Mouse (Mus musculus) Patski (cell line): ENCODE data around the gene Cep350. TPM values are rescaled to one million over a fixed set of nuclear protein-coding genes. Genes with fewer than 3 reads are reported as not detected.

Source experiments
- ATAC-seq: fragments of 100-300 bp; one replicate; pipeline ENCODE4 v1.8.0; 2021
- CTCF ChIA-PET: fragments of 350-600 bp; sonication (Branson Sonifier 250); formaldehyde crosslinking; loops from one replicate; lab custom pipeline; 2022; ENCODE audit warnings: inconsistent platforms; lab: Charles Lee
- POLR2A ChIA-PET: fragments of 350-600 bp; sonication (Branson Sonifier 250); formaldehyde crosslinking; loops from one replicate; lab custom pipeline; 2022; ENCODE audit warnings: antibody characterized with exemption, inconsistent platforms; lab: Charles Lee
- DNase-seq: peaks from one replicate; pipeline ENCODE4 v3.0.0-alpha.2; 2011; ENCODE audit warnings: low read depth, low spot score
- H3K27me3 ChIP-seq: fragments of 371-371 bp; one replicate; pipeline ENCODE4 v1.5.1; 2021
- CTCF ChIP-seq: fragments of 100-300 bp; IDR thresholded peaks from one replicate; pipeline ENCODE4 v1.5.1; 2021
- in situ Hi-C: fragments of 300-500 bp; cut with MboI; formaldehyde crosslinking; loops from 3 replicates; pipeline ENCODE4 v1.11.1; 2018; ENCODE audit warnings: low pct_unique_long_range_greater_than_20kb, mixed read lengths
- polyA plus RNA-seq: library from polyadenylated mRNA; unstranded; gene quantifications from one replicate; pipeline ENCODE4 v1.2.3, GENCODE M21; 2021

Cep350 gene
- polyA plus RNA-seq, 1 experiment from 2014 or later: 13.3 TPM

DNA sequence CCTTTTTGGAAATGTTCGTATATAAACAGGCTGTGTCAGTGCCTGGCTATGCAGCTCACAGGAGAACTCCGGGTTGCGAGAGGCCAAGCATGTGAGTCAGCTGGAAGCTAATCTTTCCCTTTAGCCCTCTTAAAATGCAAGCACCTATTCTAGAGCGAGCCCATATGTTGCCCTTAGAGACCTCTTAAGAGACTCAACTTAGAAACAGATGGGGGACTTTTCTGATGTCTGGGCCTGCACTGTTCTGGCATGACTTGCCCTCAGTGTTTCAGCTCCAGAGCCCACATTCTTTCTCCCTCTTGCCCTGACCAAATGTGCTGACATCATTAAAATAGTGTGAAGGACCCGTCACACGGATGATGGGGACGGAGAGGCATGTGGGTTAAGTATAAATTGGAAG lies 162.4 kb downstream of the Cep350 start:
- in situ Hi-C loops: no loop called here
- H3K27me3 ChIP-seq: no peaks in the 10 kb centered on the region
- ATAC-seq (no peak), DNase-seq (no peak)
- ChIA-PET POLR2A (interaction anchor here (0.6 kb wide), 1 partner anchor 8 kb away, joined by 3 read pairs; no protein-coding TSS in a partner anchor), CTCF (interaction anchor here (2.2 kb wide), 1 partner anchor 23 kb away, joined by 7 read pairs; no protein-coding TSS in a partner anchor)
- TF ChIP-seq CTCF: no peak

- no peak for DNase-seq
- no peak for ATAC-seq
- no peak for TF ChIP-seq CTCF
- H3K27me3 ChIP-seq: no peaks in the 10 kb centered on the region
- ChIA-PET POLR2A (no interaction called here), CTCF (interaction anchor here (2.2 kb wide), 1 partner anchor 22 kb away, joined by 7 read pairs; no protein-coding TSS in a partner anchor)
- in situ Hi-C loops: no loop called here
Observed at GRCm38 (mm10) chr1:155809706-155810442, 163.2 kb downstream of the Cep350 start.

DNA sequence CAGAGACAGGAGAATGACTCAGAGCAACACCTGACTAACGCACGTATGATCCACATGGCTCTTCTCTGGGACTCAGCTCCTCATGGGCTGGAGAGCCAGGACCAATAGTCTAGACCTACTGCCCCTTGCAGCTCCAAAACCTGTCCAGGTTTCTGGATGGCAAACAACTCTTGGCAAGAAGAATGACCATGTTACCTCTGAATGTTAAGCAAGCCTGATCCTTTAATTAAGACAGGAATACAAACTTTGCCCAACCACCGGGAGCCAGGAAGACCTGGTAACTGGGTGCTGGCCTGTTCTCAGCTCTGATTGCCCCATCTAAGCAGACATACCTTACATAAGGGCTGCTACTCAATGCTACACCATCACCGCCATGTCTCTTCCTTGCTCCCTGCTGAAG lies 164.8 kb downstream of the Cep350 start:
- ChIA-PET POLR2A (no interaction called here), CTCF (no interaction called here)
- ATAC-seq (no peak), DNase-seq (no peak)
- no peak for TF ChIP-seq CTCF
- no peaks in the 10 kb centered on the region for H3K27me3 ChIP-seq
- in situ Hi-C loops: no loop called here

DNA sequence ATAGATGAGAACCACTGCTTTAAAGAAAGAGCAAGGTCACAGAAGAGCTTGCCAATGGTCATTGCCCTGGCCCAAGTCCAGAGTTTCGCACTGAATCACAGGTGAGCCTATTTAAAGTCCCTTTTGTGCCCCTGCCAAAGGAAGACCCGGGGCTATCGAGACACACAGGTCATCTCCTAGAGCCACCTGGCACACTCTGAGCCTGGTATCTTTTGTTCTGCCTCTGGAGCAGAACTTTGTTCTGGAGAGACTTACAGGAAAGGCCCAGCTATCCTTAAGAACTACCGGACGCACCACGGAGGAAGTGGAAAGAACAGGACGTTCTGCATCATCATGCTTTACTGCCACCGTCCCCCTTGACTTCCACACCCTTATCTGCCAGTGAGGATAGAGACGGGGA lies 167.4 kb downstream of the Cep350 start:
- POLR2A ChIA-PET: no interaction called here
- CTCF ChIA-PET: no interaction called here

DNA sequence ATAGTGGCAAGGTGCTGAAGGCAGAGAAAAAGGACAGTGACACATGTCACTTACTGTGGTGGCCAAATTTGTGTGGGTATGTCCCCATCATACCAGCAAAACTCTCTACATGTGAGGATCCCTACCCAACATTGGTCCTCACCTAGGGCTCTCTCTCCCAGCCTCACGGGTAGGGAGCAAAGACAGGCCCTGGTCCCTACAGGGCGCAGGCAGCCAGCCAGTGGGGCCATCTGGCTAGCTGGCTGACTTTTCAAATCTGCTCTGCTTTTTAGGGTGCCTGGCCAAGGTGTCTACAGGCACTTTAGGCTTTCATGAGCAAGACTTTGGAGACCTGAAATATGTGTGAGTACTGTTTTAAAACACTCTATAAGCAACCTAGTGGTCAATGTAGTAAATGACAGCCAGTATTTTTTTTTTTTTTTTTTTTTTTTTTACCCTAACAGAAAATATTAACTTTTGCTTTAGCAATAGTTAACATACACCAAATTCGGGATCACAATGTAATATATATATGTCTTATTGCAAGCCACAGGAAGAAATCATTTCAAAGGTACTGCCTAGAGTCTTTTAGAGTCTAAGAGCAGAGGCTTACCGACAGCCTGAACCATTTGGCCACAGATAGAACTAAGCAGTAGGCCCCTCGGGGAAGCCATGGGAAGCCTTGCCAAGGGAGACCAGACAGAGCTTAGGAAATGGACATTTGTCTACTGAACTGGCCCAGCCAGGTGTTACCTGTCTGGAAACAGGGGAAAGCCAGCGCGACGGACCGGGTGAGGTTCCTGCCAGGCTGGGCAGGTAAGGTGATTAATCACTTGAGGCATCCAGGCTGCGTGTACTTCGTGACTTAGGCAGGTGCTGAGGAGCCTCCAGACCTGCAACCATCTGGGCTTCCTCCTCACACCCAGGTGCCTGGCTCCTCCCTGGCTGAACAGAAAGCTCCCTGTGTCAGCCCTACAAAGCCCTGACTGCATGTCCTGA lies 171.8 kb downstream of the Cep350 start:
- H3K27me3 ChIP-seq: no peaks in the 10 kb centered on the region
- CTCF ChIA-PET: no interaction called here
- ATAC-seq: no peak
- in situ Hi-C loops: no loop called here
- DNase-seq: no peak
- no peak for TF ChIP-seq CTCF
- POLR2A ChIA-PET: no interaction called here

More for the DNA sequence above, 167.4 kb downstream of the Cep350 start:
- in situ Hi-C loops: no loop called here
- no peak for DNase-seq
- H3K27me3 ChIP-seq: no peaks in the 10 kb centered on the region
- no peak for ATAC-seq
- TF ChIP-seq CTCF: no peak

DNA sequence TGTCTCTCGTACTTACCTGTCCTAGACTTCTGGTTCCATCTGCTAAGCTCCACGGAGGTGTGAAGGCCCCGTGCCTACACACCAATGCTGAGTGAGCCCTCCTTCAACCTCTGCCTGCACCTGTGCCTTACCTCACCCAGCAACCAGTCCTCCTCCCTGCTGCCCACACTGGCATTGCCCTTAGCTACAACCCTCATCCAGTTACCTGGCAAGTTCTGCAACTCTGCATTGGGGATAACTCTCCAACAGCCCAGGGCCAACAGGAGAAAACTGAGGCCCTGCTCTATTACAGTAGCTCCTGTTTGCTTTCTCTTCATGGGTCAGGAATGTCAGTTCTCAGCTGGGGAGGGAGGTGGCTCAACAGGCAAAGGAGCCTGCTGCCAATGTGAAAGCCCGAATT lies 175.1 kb downstream of the Cep350 start:
- TF ChIP-seq CTCF: no peak
- ChIA-PET CTCF (no interaction called here), POLR2A (no interaction called here)
- DNase-seq (no peak), ATAC-seq (no peak)
- in situ Hi-C loops: no loop called here
- no peaks in the 10 kb centered on the region for H3K27me3 ChIP-seq

GRCm38 (mm10) chr1:155797425-155797824 lies 175.6 kb downstream of the Cep350 start:
- TF ChIP-seq CTCF: no peak
- in situ Hi-C loops: no loop called here
- POLR2A ChIA-PET: no interaction called here
- ATAC-seq (no peak), DNase-seq (no peak)
- no peaks in the 10 kb centered on the region for H3K27me3 ChIP-seq
- CTCF ChIA-PET: interaction anchor here (1.0 kb wide), 1 partner anchor 467 kb away, joined by 3 read pairs; no protein-coding TSS in a partner anchor

DNA sequence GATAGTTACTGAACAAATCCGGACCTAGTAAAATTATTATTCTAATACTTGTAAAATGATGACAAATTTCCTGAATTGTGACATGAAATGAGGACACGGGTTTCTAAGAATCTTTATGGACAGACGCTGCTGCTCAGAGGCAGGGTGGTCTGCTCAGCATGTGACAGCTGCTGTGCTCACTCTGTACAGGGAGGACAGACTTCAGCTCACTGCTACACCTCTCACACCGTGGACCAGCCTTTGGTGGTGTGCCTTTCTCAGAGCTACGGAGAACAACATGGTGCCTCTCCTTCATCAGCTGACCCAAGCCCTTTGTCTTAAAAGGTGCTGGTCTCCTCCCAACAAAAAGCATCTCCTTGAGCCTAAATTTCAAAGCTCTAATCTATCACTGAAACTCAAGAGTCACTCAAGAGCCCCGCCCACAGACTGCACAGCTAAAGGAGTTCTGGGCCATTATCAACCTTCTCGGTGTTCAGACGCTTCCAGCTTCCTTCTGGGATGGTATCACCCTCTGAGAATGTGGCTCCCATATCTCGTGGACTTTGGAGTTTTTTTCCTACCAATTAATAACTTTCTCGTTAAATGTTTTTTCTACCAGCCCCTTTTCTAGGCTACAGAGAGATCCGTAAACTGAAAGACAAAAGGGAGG lies 176.2 kb downstream of the Cep350 start:
- no peaks in the 10 kb centered on the region for H3K27me3 ChIP-seq
- no peak for ATAC-seq
- in situ Hi-C loops: no loop called here
- DNase-seq: no peak
- CTCF ChIA-PET: interaction anchor here (1.0 to 1.5 kb wide), 3 partner anchors 12 to 466 kb away, joined by 3 to 5 read pairs (median 5); no protein-coding TSS in a partner anchor
- POLR2A ChIA-PET: no interaction called here
- no peak for TF ChIP-seq CTCF

DNA sequence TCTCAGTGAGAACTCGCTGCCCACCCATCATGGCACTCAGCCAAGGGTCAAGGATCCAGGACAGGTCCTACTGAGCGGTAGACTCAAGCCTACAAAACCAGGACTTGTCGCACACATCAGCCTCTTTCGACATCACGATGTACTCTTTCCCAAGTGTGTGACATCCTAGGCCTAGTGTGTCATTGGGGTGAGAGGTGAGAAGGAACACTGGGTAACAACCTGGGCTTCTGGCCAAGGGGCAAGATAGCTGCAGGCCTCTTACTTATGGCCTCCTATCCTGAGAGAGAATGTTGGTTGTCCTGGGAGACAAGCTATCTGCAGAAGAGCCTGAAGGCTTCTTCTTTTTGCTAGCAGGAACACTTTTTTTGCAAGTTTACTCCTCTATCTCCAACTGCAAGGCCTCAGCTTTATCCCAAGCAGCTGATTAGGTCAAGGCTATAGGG lies 177.2 kb downstream of the Cep350 start:
- DNase-seq (no peak), ATAC-seq (no peak)
- POLR2A ChIA-PET: no interaction called here
- CTCF ChIA-PET: interaction anchor here (1.0 to 1.5 kb wide), 4 partner anchors 11 to 221 kb away, joined by 3 to 5 read pairs (median 4); partner anchors contain the start of gene Qsox1
- no peaks in the 10 kb centered on the region for H3K27me3 ChIP-seq
- in situ Hi-C loops: no loop called here
- no peak for TF ChIP-seq CTCF

Other genes with a start within 250 kb of the Cep350 start
- not detected for gene Lhx4, start 221.6 kb downstream of the Cep350 start, polyA plus RNA-seq
- gene Qsox1, start 160.4 kb downstream of the Cep350 start, polyA plus RNA-seq: 50.3 TPM
- 111 TPM for gene Tor1aip2, start 62.1 kb upstream of the Cep350 start, polyA plus RNA-seq
- gene Tor1aip1, start 63.2 kb upstream of the Cep350 start, polyA plus RNA-seq: 75.4 TPM
- gene Fam163a, start 231.8 kb upstream of the Cep350 start, polyA plus RNA-seq: not detected